Mouse (Mus musculus) T-helper 17 cell (primary cell): ENCODE measurements around the gene Cd200r3.

Experiments
- in situ Hi-C, 2 experiments: fragments of 300-600 bp; cut with MboI, MseI; formaldehyde crosslinking; loops; 1 replicate in 1 of 2; 2 replicates in 1 of 2; pipeline ENCODE4 v1.15.1; 2025; ENCODE audit warnings: high pct_unique_total_duplicates in 2 of 2

The Cd200r3 gene

DNA sequence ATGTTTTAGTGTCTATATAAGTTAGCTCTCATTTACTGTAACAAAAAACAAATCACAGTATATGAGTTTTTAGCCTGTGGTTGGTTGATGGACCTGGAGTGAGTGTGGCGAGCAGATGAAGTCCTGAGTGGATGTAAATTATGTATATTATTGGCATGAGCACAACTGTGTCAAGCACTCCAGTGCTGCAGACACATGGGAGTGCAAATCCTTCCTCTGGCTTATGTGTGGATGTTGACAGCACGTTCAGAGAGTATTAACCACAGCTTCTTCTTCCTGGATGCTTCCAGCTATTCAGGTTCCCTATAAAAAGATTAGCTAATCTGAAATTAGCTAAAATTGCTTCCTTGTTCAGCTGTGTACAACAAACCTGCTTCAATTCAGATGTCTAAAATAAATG, 42.6 kb downstream of the Cd200r3 start:
- in situ Hi-C loops = no loop called here

DNA sequence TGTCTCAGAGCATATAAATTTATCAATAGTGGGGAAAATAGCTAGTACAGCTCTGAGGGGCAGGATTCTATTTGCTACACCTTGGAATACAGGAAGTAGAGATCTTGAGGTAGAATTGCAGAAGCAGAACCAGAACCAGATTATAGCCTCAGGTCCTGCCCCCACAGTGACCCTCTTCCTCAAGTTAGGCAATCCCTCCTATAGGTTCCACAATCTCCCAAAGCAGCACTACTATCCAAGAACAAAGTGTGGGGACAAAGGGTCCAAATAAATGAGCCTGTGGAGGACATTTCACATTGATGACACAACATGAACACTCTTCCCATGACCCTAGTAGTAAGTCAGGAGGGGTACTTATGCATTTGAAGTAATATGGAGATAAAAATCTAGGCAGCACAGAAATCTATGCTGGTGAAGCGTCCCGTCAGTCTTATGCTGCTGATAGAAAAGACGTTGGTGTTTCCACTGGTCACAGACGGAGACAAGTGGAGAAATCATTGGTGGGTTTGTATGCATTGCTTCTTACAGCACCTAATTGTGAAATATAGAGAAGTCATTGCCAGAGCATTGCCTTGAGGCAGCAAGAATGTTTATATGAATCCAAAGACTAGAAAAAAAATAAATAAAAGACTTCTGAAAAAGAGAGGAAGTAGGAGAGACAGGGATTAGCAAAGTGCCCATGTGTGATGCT, 45.3 kb downstream of the Cd200r3 start:
- in situ Hi-C loops = no loop called here

DNA sequence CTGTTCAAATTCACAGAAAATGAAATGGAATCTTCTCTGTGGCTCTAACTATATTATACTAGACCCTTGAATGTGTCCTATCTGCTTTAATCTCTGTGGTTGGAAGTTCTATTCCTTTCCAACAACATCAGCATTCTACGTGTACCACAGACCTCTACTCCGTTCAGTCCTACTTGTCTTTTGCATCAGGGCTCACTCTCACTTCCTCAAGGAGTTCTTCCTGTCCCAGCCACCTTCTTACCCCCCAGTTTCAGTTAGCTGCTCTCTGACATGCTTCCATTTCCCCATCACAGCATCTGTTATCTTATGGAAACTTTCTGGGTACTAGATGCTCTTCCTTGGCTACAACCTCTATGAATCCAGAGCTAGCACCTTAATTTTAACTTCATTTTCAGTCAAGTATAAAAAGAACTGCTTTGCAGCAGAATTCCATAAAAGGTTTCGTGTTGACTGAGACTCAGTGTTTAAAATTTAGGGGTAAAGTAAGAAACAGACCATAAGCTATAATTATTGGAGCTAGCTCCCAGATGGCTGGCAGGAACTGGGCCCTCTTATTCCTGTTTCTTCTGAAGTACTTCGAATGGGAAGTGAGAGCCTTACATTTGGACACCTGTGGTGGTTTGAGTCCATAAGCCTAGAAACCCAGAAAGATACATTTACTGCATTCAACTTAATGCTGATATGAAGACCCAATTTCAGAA, 50.0 kb downstream of the Cd200r3 start:
- in situ Hi-C loops = no loop called here

DNA sequence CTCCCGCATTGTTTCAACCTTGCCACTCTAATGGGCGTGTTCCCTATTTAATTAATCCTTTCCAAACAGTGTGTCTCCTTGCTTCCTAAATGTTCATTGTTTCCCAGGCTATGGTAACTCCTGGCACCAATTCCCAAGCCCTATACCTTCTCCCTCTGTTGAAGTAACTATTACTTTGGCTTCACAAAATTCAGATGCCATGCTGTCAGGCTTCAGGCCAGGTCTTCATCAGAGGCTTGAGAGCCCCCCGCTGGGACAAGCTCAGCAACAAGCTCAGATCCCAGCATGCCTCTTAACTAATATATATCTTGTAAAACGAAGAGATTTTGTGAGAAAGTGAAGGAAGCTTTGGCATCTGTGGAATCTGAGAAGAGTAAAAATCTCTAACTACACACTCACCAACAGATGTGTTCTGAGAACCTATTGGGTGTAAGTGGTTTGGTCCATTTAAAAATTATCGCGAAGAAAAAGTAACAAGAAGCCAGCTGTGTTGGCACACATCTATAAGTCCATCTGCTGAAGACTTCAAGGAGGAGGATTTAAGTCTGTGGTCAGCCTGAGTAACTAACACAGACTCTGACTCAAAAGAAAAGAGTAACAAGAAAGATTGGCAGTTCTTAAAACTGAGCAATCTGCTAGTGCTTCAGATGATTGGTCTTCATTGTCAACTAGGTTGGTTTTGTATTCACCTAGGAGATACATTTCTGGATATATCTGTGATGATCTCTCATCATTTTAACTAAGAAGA, 50.9 kb downstream of the Cd200r3 start:
- in situ Hi-C loops = no loop called here

DNA sequence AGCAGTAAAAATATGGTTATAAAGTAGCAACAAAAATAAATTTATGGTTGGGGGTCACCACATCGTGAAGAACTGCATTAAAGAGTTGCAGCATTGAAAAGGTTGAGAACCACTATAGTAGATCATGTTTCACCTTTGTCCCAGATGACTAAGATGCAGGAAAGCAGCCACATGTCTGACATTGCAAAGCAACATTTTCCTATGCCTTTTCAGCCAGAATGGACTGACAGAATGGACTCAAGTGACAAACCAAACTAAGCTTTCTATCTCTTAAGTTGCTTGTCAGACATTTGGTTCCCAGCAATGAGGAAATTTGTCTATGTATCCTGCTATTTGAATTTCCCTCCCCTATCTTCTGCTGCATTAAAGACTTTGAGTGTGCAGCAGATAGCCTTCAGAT, 51.6 kb downstream of the Cd200r3 start:
- in situ Hi-C loops = no loop called here

DNA sequence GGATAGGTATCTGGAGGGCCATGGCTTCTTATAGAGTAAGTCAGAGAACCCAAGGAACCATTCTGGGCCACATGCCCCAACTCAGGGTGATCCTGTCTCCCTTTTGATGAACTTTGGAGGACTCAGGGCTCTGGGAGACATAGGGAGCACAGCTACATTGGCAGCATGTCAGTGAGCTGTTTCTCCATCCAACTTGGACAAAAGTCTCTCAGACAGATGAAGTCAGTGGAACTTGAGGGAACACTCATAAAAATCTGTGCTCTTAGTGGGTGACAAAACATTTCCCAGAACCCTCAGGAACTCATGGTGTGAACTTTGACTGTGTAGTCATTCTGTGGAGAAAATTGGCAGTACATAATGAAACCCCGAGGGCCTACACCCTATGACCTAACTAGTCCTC, 53.2 kb downstream of the Cd200r3 start:
- in situ Hi-C loops = no loop called here

DNA sequence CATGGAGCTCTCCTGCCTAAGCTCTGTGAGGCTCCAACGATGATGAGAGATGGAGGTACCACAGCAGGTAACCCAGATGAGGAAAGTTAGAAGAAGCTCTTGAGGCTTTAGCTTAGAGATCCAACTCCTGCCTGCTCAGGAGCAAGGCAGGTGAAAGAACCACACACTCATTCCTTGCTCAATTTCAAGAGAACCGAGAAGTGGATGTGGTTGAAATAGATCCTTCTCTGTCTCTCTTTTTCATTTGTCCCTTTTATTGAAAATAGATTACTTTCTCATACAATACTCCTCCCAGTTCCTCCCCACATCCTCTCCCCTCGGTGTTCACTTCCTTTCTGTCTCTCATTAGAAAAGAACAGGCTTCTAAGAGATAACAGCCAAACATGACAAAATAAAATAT, 56.1 kb downstream of the Cd200r3 start:
- in situ Hi-C loops = no loop called here

DNA sequence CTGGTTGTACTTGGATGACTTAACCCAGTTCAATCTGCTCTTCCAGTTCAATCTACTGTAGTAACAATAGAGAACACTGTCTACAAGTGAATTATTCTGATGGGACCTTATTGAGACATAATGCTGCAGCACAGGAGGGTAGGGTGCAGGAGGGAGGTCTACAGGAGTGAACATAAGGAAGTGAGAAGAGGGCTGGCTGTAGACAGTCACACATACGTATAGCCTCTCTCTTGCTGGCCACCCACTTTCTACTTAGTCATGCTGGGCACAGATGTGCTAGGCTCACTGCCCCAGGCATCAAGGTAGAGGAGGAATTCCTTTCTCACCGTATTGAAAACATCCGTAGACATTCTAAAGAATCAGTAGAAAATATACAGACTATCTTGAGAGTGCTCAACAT, 61.0 kb downstream of the Cd200r3 start:
- in situ Hi-C loops = no loop called here

DNA sequence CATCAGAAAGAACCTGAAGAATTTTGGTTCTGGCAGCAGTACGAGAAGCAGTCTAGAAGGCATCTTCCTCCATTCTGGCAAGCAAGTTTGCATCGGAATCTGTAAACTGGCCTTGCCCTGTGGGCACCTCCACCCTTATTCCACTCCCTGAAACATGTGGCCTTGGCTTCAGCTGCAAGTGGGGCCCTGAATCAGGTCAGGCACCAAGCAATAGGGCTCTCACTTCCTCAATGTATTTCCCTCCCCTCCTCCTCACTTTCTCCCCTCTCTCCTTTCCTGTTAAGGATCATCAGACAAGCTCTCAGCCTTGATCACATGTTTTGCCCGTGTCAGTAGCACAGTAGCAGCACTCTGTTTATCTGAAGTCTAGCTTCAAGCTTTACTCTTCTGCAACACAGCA, 61.8 kb downstream of the Cd200r3 start:
- in situ Hi-C loops = no loop called here

DNA sequence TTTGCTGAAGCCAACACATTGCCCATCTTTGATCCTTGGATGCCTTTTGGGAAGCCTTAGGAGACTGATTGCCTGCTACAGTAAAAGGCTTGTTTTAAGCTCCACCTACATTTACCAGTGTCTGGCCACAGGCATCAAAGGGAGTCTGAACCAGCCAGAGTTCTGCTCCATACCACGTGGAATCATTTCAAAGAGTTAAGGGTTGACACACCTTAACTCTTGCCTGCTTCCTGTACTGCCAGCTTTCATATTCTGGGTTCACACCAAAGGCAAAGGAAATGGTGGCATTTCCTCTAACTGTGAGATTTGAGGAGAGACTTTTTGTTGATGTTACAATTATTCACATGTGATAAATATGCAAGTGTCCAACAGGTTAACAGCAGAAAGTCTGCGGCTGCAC, 63.5 kb downstream of the Cd200r3 start:
- in situ Hi-C loops = no loop called here

DNA sequence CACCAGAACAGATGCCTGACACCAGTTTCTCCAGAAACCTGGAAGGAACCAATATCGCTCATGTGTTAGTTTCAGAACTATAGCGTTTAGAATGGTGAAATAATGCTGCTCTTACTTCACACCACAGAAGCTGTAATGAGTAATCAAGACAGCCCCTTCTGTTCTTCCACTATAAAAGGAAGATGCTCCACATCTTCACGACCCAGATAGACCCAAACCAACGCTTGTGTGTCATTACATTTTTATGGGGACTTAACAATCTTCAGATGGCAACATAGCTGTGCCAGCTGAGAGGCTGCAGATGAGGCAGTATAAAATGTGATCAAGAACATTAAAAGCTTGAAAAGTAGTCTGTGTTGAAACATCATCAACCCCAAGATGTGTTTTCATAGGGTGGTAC, 64.3 kb downstream of the Cd200r3 start:
- in situ Hi-C loops = no loop called here

DNA sequence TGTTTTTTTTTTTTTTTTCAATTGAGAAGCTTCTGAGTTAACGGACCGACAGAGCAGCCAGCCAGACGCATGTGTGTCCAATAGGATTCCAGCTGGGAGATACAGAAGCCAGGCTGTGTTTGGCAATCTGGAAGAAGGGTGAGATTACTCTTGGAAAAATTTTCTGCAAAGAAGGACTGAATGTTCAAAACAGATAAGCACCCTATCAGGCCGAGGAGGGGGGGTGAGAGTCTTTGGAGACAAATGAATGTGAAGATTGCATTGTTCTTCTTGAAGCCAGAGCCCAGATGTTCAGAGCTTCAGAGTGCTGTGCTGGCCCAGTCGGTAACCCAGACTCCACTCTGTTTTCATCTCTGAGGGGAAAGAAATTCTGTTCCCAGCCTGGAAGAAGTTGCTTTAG, 66.2 kb downstream of the Cd200r3 start:
- in situ Hi-C loops = no loop called here

DNA sequence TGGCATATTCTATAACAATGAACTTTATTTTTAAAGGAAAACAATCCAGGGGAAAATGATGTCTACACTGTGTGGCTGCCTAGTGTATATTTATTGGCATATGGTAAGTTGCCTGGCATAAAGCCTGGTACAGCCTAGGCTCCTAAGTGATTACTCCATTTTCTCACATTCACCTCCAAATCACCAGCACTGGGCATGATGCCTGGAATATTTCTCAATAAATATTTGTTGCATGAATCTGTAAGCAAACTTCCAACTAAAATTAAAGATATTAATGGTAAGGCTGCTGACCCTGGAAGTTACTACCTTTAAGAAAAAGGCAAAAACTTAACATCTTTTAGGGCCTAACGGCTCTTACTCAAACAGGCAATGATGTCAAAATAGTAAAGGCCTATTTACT, 72.1 kb downstream of the Cd200r3 start:
- in situ Hi-C loops = no loop called here

DNA sequence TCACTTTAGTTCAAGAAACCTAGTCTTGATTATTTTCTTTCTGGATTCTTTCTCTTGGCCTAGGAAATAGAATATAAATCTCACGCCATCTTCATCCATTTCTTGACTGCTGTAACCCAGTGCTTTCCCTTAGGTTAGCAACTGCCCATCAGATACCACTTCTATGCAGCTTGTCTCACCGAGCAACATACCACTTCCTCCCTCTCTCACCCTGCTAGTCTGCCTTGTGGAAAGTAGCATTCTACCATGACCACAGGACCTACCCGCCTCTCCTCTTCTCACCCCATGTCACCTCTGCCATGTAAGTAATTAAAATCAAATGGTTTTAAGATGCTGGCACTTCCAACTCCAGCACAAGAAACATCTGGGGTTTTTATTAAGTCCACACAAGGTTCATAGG, 73.0 kb downstream of the Cd200r3 start:
- in situ Hi-C loops = no loop called here

DNA sequence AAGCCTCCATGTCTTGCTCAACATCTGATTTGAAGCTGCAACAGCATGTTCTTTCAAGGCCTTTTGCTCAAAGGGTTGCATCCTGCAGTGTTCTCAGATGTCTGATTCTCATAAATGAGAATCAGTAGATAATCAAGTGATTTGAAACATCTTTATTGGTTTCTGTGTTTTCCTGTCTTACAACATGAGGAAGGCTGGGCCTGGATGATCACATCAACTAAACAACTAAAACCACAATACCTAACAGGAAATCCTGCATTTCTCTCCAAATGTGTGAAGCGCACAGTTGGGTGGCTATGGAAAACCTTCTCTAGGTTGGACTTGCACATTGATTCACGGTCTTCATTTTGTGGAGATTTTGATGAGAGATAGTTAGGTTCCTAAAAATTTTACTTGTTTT, 75.4 kb downstream of the Cd200r3 start:
- in situ Hi-C loops = no loop called here

DNA sequence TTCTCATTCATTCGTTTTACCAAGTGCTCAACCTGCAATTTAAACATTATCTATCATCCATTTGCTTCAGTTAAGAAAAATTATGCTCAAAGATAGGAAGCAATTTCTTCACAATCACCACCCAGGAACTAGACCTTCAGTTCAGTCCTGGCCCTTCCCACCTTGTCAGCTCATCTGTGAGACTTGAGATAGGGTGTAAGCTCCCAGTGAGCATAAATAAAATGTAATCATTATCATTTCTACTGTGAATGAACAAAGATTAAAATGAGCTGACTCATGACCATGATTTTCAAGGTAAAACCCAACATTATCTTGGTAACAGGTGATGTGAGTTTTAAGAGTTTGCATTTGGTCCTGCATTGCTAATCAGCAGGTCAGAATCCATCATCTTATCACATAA, 76.6 kb downstream of the Cd200r3 start:
- in situ Hi-C loops = loop anchor here in 1 of 2 experiments (5.0 kb wide), 1 partner anchor 248 kb away; no protein-coding TSS in a partner anchor

DNA sequence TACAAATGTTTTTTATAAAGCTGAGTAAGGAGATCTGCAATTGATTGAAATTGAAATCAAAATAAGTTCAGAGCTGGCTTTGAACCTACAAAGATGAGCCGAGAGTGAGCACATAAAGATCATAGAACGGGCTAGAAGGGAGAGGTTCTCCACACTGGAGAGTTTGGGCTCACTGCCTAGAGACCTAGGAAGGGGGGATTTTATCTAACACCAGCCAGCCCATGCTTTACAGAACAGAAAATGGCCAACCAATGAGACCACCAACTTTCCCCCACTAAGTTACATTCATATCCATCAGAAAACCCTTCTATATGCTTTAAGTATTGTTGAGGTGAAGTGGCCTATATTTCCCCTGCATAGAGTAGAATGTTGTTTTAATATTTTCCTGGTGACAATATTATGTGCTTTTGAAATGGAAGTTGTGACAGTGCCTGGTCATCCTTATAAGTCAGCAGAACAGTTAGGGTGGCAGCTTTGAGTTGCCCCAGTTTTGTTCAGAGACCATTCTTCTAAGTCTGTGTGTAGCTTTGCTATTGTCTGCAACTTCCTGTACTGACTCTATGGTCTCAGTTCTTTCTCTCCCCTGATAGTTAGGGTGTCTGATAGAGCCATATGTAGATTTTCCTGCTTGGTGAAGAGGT, 77.3 kb downstream of the Cd200r3 start:
- in situ Hi-C loops = loop anchor here in 1 of 2 experiments (5.0 kb wide), 1 partner anchor 248 kb away; no protein-coding TSS in a partner anchor

DNA sequence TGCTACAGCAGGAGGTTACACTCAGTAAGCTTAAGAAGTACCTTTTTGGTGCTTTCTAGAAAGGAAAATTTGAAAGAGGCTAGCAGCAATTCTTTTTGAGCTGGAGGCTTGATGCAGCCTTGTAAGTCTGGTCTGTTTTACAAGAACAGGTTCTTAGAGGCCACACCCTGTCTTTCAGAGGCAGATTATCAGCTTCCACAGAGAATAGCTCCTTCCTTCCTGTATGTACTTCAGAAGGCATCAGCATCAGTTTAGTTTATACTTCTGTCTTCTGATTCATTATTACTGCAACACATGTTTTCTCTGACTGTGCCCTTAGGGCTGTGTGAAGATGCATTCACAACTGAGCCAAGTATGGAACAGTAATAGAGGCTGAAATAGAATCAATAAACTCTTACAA, 78.0 kb downstream of the Cd200r3 start:
- in situ Hi-C loops = loop anchor here in 1 of 2 experiments (5.0 kb wide), 1 partner anchor 249 kb away; no protein-coding TSS in a partner anchor

DNA sequence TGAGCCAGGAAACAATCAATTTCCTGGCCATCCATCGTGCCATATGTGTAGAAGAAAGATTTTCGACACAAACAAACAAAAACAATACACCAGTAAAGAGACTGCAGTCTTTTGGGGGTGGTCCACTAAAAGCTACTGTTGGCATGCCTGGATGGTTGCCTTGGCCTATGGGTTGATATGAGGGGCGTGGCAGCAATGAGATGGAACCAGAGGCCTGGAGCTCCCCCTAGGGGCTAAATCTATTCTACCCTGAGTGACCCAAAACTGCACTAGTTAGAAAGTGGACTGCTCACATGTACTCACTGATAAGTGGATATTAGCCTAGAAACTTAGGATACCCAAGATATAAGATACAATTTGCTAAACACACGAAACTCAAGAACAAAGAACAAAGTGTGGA, 80.4 kb downstream of the Cd200r3 start:
- in situ Hi-C loops = loop anchor here in 1 of 2 experiments (5.0 kb wide), 1 partner anchor 252 kb away; no protein-coding TSS in a partner anchor

DNA sequence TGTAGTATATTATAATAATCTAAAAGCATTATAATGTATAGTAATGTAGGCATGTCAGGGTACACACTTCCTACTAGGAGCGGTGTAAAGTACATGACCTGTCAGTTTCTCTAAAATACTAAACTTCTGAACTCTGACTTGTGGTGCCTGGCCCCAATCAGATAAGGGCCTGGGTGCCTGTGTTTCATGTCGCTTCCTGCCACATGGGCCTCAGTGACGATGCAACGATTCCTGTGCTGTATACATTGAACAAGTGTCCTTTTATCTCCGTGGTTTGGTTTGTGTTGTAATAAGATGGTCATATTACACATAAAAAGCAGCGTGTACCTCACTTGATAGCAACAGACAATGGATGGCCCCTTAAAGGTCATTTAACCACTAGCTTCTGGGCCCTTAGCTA, 81.8 kb downstream of the Cd200r3 start:
- in situ Hi-C loops = no loop called here

DNA sequence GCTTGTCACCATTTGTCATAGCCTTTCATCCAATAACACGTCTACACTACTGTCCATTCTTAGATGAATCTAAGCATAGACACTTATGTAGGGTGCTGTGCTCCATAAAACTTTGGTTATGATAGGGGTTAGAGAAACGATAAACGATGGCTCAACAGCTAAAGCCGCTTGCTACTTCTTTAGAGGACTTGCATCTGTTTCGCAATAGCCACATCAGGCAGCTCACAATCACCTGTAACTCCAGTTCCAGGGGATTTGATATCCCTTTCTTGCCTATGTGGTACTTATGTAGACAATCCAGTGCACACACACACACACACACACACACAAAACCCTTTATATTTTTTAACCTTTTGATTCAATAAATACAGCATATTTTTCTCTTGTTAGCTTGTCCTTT, 85.6 kb downstream of the Cd200r3 start:
- in situ Hi-C loops = no loop called here

DNA sequence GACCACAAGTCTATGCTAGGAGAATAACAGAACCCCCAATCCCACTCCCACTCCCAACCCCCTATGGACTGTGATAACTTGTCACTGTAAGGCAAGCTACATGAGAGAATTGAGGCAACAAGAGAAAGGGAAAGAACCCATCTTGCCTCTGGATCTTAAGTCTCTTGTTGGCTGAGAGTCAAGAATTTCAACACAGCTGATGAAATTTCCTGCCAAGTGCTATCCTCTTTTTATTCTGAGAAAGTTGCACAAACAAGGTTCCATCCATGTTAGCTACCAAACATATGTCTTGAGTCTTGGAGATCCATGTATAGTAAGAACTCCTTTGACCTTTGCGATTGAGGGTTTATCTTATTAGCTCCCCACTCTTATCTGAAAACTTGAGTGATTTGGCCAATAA, 86.0 kb downstream of the Cd200r3 start:
- in situ Hi-C loops = no loop called here
